Mouse (Mus musculus) splenic B cell, adult 2 months (primary cell): Measurements from ENCODE around the gene Ddah1.

Source experiments
- DNase-seq: peaks from one replicate; pipeline ENCODE4 v3.0.0-alpha.2; 2011; ENCODE audit warnings: low read depth, low spot score
- H3K27me3 ChIP-seq: 2 replicates; pipeline ENCODE4 v1.6.1; 2012; ENCODE audit warnings: mild to moderate bottlenecking, low read length, moderate library complexity, mixed read lengths; ENCODE audit not compliant: control insufficient read depth, poor library complexity, insufficient read depth, severe bottlenecking
- H3K36me3 ChIP-seq: 2 replicates; pipeline ENCODE4 v1.6.1; 2012; ENCODE audit warnings: mild to moderate bottlenecking, low read length, moderate library complexity, mixed read lengths; ENCODE audit not compliant: control insufficient read depth, poor library complexity, insufficient read depth, severe bottlenecking

The Ddah1 gene

DNA sequence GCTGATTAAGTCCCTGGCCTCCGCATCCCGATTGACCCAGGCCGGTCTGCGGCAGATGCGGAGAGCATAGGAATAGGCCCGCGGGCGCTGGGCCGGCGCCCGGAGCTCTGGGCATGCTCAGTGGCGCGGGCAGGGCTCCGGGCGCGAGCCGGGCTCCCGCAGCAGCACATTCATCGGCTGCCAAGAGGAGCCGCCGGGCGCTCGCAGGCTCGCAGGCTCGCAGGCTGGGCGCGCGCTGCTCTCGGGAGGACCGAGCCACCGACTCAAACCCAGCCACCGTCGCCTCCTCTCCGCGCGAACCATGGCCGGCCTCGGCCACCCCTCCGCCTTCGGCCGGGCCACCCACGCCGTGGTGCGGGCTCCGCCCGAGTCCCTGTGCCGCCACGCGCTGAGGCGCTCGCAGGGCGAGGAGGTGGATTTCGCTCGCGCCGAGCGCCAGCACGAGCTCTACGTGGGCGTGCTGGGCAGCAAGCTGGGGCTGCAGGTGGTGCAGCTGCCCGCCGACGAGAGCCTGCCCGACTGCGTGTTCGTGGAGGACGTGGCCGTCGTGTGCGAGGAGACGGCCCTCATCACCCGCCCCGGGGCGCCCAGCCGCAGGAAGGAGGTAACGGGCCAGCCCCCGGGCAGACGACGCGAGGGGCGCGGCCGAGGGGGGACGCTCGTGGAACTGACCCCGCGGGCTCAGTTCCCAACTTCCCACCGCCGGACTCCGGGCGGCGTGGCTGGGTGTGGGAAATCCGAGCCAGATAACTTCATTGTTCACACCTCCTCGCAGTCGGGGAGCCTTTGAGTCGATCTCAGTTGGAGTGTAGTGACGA is at the start of gene Ddah1:
TSS of gene Ddah1 (plus strand) at position 115 of the 818 bp plus-strand sequence.
- DNase-seq, result no peak
- H3K36me3 ChIP-seq, result no peaks in the 10 kb centered on the region
- no peaks in the 10 kb centered on the region for H3K27me3 ChIP-seq

DNA sequence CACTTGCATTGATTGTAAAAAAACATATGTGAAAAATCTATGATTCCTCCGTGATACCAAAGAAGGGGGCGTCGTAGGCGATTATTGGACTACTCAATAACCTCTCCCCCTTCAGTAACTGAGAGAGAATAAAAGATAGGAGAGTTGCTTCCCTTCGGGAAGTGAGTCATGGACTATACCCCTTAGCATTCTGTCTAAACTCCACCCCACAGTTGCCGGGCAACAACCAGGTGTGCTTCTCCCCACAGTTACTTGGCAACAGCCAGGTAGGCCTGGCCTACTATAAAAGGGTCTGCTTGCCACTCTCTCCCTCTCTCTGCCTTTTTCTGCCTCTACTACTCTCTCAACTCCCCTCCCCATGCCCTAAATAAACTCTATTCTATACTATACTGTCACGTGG is 42.6 kb upstream of the Ddah1 start:
- DNase-seq, result no peak
- no peaks in the 10 kb centered on the region for H3K27me3 ChIP-seq
- H3K36me3 ChIP-seq, result no peaks in the 10 kb centered on the region

DNA sequence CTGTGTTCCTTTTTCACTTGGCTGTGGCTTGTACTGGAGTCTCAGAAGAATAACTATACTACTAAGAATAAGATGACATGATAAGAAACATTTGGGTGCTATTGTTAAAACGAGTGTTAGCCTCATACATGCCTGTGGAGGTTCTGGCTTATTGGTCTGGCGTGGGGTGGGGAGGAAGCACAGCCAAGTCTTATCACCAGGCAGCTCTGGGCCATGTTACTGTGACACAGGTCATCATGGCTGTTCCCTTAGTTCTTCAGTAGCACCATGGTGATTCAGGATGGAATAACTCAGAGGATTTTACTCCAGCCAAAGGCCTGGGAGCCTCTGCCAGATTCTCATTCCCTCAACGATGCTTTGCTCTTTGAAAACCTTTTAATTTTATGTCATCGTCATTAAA is 38.8 kb upstream of the Ddah1 start:
- no peaks in the 10 kb centered on the region for H3K27me3 ChIP-seq
- H3K36me3 ChIP-seq, result no peaks in the 10 kb centered on the region
- no peak for DNase-seq

DNA sequence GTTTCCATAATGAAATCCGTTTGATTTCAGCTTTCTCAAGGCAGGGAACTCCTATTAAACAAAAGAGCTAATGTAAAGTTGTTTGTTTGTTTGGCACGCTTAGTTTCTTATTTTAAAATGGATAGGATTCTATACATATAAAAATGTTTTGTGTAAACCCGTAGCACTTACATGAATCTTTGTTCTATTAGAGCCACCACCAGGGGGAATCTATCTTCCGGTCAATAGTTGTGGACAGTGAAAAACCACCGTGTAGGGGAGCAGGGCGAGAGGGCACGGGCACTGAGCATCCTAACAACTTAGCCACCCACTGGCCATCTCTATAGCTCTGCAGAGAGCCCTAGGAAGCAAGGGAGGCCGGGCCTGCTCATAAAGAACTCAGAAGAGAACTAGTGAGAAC is 33.4 kb upstream of the Ddah1 start:
- Histone ChIP-seq H3K36me3 (no peaks in the 10 kb centered on the region), H3K27me3 (no peaks in the 10 kb centered on the region)

DNA sequence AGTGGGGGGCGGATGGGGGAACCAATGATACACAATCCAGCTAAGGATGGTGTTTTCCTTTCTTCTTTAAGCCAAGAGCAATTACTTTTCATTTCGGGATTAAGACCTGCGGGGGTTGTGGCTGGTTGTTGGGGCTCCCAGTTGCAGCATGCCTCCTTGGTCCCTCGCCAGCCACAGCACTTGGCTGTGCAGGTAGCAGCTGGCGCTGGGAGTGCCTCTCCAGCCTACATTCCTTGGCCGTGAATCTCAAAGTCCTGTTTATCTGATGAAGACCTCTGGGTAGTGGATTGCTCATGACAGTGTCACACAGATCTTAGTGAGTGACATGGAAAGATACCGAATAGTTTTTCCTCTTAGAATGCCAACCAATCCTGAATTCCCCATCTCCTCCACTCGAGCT is 30.1 kb upstream of the Ddah1 start:
- DNase-seq, result no peak
- H3K36me3 ChIP-seq, result no peaks in the 10 kb centered on the region
- no peaks in the 10 kb centered on the region for H3K27me3 ChIP-seq

More for the DNA sequence above, 33.4 kb upstream of the Ddah1 start:
- DNase-seq, result no peak

DNA sequence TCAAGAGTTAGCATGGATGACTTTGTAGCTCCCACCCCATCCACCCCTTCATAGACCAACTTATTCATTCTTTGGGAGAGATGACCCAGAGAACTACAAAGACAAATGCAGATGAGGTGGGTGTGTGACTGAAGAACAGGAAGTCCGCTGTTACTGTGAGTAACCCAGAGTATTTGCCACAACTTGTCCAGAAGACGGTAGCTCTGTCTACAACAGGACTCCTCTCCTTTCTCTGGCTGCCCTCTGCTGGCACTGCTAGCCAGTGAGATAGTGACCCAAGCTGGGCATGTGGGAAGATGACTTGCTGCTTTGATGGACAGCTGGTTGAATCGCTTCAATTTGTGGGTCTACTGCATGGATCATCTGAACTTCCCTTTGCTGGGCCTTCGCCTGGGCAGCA is 28.9 kb upstream of the Ddah1 start:
- H3K36me3 ChIP-seq, result no peaks in the 10 kb centered on the region
- H3K27me3 ChIP-seq, result no peaks in the 10 kb centered on the region
- DNase-seq, result no peak

DNA sequence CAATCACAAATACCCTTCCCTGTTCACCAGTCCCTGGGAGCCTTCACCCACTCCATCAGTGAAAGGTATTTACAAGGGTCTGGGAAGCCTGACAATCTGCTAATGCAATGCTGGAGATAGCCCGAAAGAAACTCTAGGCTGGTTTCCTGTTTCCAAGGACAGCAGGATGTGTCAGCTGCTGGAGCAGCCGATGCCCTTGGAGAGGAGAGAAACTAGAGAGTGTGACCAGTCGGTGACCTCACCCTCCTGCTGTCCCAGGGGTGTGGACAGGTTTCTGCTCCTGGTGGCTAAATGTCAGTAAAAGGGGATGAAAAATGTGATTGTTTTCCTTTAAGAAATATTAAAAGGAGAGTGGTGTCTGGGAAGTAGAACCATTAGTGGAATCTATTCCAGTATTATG is 28.4 kb upstream of the Ddah1 start:
- H3K36me3 ChIP-seq, result no peaks in the 10 kb centered on the region
- no peaks in the 10 kb centered on the region for H3K27me3 ChIP-seq
- DNase-seq, result no peak

DNA sequence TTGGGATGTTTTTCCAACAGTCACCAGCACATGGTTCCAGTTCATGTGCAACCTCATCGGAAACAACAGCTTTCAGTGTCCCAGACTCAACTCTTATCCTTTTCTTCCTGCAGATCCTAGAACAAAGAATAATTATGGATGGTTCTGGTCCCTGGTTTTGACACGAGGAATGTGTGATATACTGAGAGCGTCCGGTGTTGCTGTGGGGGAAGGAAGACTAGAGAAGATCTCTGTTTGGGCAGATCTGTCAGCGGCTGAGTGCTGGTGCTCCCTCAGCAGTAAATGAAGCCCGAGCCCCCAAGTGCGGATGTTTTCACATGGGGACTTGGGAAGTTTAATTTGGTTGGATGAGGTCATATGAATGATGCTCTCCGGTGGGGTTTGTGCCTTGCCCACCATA is 23.6 kb upstream of the Ddah1 start:
- Histone ChIP-seq H3K27me3 (no peaks in the 10 kb centered on the region), H3K36me3 (no peaks in the 10 kb centered on the region)
- no peak for DNase-seq

DNA sequence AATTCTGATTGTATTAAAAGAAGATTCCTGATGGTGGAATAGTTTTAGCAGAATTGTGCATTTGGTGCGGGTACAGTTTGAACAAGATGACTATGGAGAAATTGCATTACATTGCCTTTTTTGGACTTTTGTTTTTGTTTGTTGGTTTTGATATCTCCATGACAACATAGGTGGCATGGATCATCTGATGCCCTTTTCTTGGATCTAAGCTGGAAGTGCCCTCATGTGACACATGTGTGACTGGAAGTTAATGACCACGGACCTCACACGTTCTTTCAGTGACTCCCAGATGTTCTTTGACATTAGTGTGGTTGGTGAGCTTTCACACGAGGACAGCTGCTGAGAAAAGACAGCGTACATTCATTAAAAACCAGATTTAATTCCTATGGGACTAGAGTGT is 21.9 kb upstream of the Ddah1 start:
- no peaks in the 10 kb centered on the region for H3K36me3 ChIP-seq
- no peaks in the 10 kb centered on the region for H3K27me3 ChIP-seq
- no peak for DNase-seq

DNA sequence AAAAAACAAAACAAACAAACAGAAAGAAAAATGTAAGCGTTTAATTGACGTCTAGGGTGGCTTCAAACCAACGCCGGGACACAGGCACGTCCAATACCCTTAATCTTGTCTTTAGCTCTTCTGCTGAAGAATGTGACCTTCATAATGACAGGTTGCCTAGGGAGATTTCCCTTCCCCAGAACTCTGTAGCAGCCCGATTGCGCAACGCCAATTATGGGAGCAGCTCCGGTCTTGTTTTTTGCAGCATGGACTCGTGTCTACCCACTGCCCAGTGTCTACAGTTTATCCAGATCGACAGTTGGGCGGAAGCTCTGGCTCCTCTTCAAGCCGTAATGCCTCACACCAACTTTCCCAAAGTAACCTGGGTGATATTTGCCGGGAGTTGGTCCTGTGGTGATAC is 19.8 kb upstream of the Ddah1 start:
- no peaks in the 10 kb centered on the region for H3K27me3 ChIP-seq
- no peak for DNase-seq
- no peaks in the 10 kb centered on the region for H3K36me3 ChIP-seq

DNA sequence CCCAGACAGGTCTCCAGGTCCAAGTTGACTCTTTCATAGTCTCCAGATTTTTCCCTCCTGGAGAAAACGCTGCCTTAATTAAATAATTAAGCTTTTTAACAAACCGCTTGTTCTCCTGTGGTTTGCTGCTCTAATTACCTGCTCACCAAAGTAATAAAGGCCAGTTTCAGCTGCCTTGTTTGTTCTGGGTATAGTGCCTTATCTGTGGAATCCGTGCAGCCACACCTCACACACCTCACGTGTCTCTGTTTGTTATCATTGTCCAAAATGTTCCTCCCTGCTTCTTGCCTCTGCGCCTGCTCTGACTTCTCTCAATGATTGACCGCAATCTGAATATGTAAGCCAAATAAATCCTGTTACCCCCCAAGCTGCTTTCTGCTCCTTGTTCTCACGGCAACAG is 18.6 kb upstream of the Ddah1 start:
- DNase-seq, result no peak
- Histone ChIP-seq H3K27me3 (no peaks in the 10 kb centered on the region), H3K36me3 (no peaks in the 10 kb centered on the region)

DNA sequence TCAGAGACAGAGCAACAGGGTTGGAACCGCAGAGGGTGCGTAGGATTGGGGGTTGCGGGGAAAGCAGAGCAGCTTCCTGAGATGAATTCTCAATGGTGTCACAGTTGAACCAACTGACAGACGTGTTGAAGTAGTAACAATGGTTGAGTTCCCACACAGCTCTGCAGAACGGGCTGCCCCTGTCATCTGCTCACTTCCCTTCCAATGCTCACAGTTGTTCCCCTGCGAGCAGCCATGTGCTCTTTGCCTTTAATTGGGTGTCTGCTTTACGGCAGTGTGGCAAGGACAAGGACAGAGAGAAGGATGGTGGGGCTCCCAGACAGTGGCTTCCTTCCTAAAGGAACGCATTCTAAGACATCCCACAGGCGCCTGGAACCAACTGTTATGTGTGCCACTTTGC is 15.4 kb upstream of the Ddah1 start:
- no peak for DNase-seq
- H3K36me3 ChIP-seq, result no peaks in the 10 kb centered on the region
- H3K27me3 ChIP-seq, result no peaks in the 10 kb centered on the region

DNA sequence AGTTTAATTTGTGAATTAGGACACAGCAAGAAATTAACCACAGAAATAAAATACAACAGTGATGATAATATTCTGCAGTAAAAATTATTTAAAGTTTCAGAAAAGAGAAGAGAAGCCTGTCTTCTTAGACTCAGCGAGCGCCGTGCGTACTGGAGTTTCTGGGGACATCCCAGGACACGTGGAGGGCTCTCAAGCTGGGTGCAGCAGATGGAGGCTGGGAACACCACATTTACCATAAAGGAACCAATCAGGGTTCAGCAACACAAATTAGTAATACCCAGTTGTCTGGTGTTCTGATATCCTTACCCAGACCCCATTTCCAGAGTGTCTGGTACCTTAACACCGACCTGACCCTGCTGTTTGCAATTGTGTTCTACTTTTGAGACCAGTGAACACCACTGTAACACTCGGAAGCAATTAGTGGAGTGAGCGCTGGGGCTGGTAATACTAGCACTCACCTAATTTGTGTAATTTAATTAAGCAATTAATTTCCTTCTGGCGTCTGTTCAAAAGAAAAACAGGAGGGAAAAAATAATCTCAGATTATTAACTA is 14.9 kb upstream of the Ddah1 start:
- no peak for DNase-seq
- Histone ChIP-seq H3K36me3 (no peaks in the 10 kb centered on the region), H3K27me3 (no peaks in the 10 kb centered on the region)

DNA sequence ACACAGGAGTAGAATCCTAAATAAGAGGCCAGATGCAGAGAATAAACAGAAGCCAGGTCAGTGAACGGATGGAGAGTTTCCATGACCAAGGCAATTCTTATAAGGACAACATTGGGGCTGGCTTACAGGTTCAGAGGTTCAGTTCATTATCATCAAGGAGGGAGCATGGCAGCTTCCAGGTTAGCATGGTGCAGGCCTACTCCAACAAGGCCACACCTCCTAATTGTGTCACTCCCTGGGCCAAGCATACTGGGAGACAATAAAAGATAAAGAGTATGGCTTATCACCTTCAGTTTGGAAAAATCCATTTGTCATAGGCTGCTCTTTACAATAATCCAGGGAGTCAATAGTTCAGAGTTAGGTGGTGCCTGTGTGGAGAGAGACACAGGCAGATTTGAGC is 9.8 kb upstream of the Ddah1 start:
- no peak for DNase-seq
- no peaks in the 10 kb centered on the region for H3K27me3 ChIP-seq
- H3K36me3 ChIP-seq, result no peaks in the 10 kb centered on the region

DNA sequence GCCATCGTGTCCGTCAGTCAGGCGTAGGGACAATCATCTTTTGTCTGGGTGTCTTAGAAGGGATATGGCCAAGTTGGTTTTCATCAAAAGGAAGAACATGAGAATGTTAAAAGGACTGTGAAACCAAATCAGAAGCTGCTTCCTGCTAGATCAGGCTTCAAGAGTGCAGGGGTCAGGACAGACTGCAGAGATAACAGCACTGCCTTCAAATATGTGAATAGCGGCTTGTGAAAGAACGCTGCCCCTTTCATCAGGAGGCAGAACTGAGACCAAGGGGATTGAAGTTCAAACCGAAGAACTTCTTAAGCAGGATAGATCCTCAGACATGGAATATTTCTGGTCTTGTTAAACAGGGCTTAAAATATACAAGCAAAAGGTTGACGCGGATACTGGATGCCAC is 2.0 kb upstream of the Ddah1 start:
- DNase-seq, result no peak
- Histone ChIP-seq H3K36me3 (no peaks in the 10 kb centered on the region), H3K27me3 (no peaks in the 10 kb centered on the region)

DNA sequence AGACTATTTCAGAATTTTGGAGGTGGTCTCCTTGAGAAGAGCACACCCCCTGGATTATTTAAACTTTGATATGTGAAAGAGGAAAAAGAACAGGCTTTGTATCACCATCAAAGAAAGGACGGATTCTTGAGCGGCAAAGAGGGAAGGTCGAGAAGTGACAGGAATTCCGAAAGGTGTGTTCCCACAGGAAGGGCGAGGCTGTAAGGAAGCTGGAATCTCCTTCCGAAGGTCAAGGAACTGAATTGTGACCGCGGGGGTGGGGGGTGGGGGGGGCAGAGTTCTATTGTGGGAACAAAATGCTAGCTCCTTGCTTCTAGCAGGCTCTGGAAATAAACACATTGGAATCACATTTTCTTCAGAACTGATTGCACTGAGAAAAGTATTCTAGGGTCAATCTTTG is 1.3 kb upstream of the Ddah1 start:
- no peaks in the 10 kb centered on the region for H3K27me3 ChIP-seq
- H3K36me3 ChIP-seq, result no peaks in the 10 kb centered on the region
- DNase-seq, result no peak
